Mouse (Mus musculus) kidney, adult 2 months (tissue): ENCODE measurements around the gene Mib2.
A peak's percentile ranks its signal among the peaks of the same experiment; 100 is the strongest.

ENCODE experiments used
- CTCF ChIP-seq: fragments of 200-500 bp; conservative IDR thresholded peaks from 2 replicates; pipeline ENCODE4 v1.5.1; 2011; ENCODE audit warnings: low read depth, mild to moderate bottlenecking, control low read depth, low read length, moderate library complexity, mixed read lengths; ENCODE audit not compliant: insufficient read depth, insufficient read length
- POLR2A ChIP-seq: fragments of 200-500 bp; IDR thresholded peaks from one replicate; pipeline ENCODE4 v1.6.1; 2011; ENCODE audit warnings: low read depth, low read length, control low read depth

GRCm38 (mm10) chr4:155675991-155676390 is 7.0 kb upstream of the Mib2 start:
- TF ChIP-seq POLR2A (no peak), CTCF (peak; percentile 52)
